Mouse (Mus musculus) spleen, postnatal 10 days (tissue): ENCODE measurements around the gene Mis18bp1.
A peak's percentile ranks its signal among the peaks of the same experiment; 100 is the strongest.
"Not testable (repeated sequence)": the region's sequence is repeated elsewhere in the genome, so short reads cannot be mapped to it uniquely, and the experiment has no call there.

Experiments
- DNase-seq, 2 experiments: peaks; one replicate each; pipeline ENCODE4 v3.0.0; 2021 to 2022; ENCODE audit warnings: low spot score in 2 of 2

Mis18bp1 gene

DNA sequence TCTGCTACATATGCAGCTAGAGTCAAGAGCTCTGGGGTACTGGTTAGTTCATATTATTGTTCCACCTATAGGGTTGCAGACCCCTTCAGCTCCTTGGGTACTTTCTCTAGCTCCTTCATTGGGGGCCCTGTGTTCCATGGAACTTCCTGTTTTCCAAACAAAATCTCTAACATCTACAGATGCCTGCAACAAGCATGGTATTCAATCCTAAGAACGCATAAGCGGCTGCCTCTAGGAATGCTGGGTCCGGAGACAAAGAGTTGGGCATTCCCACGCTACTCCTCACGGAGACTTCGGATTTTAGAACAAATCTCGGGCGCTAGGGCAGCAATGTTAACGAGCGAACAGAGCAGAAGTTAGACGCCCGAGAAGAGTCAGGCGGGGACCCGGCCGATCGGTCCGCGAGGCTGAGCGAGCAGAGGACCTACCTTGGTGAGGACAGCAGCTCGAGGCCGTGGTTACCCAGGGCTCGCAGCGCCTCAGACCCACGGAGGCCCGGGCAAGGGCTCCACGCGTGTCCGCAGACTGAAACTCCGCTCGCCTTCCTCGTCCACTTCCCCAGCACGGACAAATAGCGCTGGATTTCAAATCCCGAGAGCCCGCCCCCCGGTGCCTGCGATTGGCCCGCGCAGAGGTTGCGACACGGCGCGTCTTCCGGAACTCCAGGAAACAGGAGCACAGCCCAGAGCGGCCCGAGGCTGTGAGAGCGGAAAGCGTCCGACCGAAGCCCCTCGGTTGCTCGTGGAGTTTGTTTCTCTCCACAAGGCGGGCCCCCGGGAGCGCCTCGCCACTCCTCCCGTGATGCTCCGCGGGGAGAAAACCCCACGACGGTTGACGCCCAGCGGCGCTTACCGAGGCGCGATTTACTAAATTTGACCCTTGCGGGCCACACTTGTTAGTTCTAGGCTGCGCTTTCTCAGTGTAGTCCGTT is at the start of gene Mis18bp1:
Gene Mis18bp1 (minus strand): TSS at position 584 of the 931 bp plus-strand sequence.
- peak; percentile 92 to 97 for DNase-seq

- no peak for DNase-seq
Observed at GRCm38 (mm10) chr12:65216404-65216840, 44.0 kb upstream of the Mis18bp1 start.

DNA sequence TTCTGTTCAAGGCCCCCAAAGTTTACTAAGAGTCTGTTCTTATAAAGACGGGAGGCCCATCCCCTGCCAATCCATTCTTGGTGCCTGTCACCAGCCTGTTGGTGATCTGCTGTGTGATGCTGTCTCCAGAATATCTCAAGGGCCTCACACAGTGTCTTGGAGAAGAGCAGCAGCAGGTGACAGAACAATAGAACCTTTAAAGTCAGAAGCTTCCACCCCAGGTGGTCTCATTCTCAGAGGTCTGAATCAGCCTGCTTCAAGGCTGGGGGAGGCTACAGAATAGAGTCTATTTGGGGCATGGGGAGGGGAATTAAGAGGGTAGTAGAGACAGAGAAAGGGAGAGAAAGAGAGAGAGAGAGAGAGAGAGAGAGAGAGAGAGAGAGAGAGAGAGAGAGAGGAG is 34.0 kb upstream of the Mis18bp1 start:
- DNase-seq: no peak

- DNase-seq: no peak
Observed at GRCm38 (mm10) chr12:65201812-65202211, 29.4 kb upstream of the Mis18bp1 start.

GRCm38 (mm10) chr12:65194003-65194530 is 21.7 kb upstream of the Mis18bp1 start:
- no peak for DNase-seq

- DNase-seq: no peak
Observed at GRCm38 (mm10) chr12:65189213-65189612, 16.8 kb upstream of the Mis18bp1 start.

- no peak for DNase-seq
Observed at GRCm38 (mm10) chr12:65187365-65187764, 15.0 kb upstream of the Mis18bp1 start.

DNA sequence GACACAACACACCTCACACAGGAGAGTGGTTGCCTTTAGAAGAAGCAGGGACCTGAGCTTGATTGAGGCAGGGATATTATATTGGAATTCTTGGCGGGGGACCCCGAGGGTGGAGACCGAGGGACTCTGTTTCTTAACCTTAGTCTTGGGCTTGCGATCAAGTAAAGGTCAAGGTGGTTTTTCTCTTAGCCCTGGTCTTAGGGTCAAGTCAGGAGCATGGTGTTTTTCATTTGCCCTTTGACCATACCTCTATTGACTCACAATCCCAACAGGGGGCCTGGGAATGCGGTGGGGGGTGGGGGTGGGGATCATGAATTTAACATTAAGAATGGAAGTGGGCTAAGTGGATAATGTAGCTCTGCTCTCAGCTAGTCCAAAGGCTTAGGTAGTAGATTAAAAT is 1.3 kb upstream of the Mis18bp1 start:
- no peak for DNase-seq

- peak; percentile 59 to 77 for DNase-seq
Observed at GRCm38 (mm10) chr12:65172959-65173358, 555 bp upstream of the Mis18bp1 start.

- DNase-seq: not testable (repeated sequence)
Observed at GRCm38 (mm10) chr12:65136121-65136520, 36.3 kb downstream of the Mis18bp1 start.

DNA sequence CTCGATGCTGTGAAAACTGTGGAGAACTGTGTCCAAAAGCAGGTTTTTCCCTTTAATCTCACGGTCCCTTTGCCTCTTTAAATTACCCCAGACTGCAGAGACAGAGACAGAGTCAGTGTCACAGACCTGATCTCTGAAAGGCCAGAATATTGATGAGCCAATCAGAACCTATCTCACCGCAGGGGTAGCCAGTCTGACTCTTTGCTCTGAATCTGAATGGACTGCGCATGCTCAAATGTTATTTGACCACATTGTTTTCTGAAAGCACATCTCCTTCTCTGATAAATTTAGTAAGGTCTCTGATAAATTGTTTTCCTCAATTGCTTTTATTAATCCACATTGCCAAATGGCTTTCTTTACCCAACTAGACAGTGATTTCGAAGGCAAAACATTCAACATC is 53.0 kb downstream of the Mis18bp1 start:
- no peak for DNase-seq

- no peak for DNase-seq
Observed at GRCm38 (mm10) chr12:65118968-65119367, 53.4 kb downstream of the Mis18bp1 start.

DNA sequence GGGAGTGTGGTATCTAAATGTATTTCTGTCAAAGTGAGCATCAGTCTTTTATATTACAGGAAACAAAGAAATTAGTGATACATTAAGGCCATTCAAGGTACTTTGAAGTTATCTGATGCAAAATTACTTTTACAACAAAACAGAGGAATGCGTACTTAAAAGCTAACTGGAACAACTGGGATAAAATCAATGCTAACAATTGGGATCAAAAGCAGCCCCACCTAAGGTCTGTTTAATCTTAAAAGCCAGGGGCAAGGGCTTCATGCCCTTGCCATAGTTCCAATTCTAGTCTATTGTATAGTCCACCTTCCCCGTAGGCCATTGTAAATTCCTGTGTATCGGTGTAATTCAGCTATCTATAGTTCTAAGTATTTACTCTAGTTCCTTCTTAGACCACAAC is 57.4 kb downstream of the Mis18bp1 start:
- DNase-seq: not testable (repeated sequence)

GRCm38 (mm10) chr12:65113925-65114324 is 58.5 kb downstream of the Mis18bp1 start:
- DNase-seq: no peak

- no peak for DNase-seq
Observed at GRCm38 (mm10) chr12:65112811-65113210, 59.6 kb downstream of the Mis18bp1 start.

GRCm38 (mm10) chr12:65111503-65111902 is 60.9 kb downstream of the Mis18bp1 start:
- DNase-seq: no peak

DNA sequence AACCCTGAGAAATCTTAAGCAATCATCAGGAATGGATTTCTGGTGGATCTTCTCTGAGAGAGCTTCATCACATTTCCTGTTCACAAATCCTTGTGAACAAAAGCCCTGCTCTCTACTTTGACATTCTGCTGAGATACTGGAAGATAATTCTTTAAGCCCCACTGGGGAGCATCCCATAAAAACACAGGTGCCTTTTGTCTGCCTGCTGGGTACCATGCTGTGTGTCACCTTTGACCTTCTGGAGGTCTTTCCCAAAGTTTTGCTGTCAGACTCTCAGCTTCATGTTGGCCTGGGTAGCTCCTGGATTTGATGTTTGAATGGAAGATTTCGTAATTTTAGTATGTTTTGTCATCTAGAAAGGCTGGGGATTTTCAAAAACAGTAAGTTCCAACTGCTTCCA is 63.7 kb downstream of the Mis18bp1 start:
- no peak for DNase-seq
